Mouse (Mus musculus): Measurements from ENCODE around the gene D17Wsu92e.
A peak's percentile ranks its signal among the peaks of the same experiment; 100 is the strongest.

D17Wsu92e gene

GRCm38 (mm10) chr17:27734344-27735073, 85.9 kb downstream of the D17Wsu92e start:
- DNase-seq: no peak

- no peak for DNase-seq
Measured at GRCm38 (mm10) chr17:27732694-27733093, 87.8 kb downstream of the D17Wsu92e start.

GRCm38 (mm10) chr17:27732152-27732551, 88.3 kb downstream of the D17Wsu92e start:
- no peak for DNase-seq

- DNase-seq: no peak
Measured at GRCm38 (mm10) chr17:27728770-27729169, 91.7 kb downstream of the D17Wsu92e start, which contains the start of gene Spdef. Spdef (minus strand) TSS chr17:27728955.

GRCm38 (mm10) chr17:27726527-27726926, 93.9 kb downstream of the D17Wsu92e start:
- no peak for DNase-seq

- no peak for DNase-seq
Measured at GRCm38 (mm10) chr17:27725412-27725811, 95.0 kb downstream of the D17Wsu92e start.

GRCm38 (mm10) chr17:27725011-27725410, 95.4 kb downstream of the D17Wsu92e start:
- no peak for DNase-seq

GRCm38 (mm10) chr17:27724327-27724726, 96.1 kb downstream of the D17Wsu92e start:
- DNase-seq: no peak

GRCm38 (mm10) chr17:27721125-27721664, 99.3 kb downstream of the D17Wsu92e start:
- DNase-seq: no peak

- DNase-seq: no peak
Measured at GRCm38 (mm10) chr17:27720326-27720725, 100.1 kb downstream of the D17Wsu92e start.

GRCm38 (mm10) chr17:27719663-27720062, 100.8 kb downstream of the D17Wsu92e start:
- no peak for DNase-seq

- DNase-seq: peak; percentile 59
Measured at GRCm38 (mm10) chr17:27718250-27718649, 102.2 kb downstream of the D17Wsu92e start.

- peak; percentile 63 for DNase-seq
Measured at GRCm38 (mm10) chr17:27716804-27717203, 103.6 kb downstream of the D17Wsu92e start.

- peak; percentile 43 for DNase-seq
Measured at GRCm38 (mm10) chr17:27712832-27713231, 107.6 kb downstream of the D17Wsu92e start.

GRCm38 (mm10) chr17:27709650-27710049, 110.8 kb downstream of the D17Wsu92e start:
- DNase-seq: no peak

- DNase-seq: peak; percentile 92
Measured at GRCm38 (mm10) chr17:27707954-27708661, 112.3 kb downstream of the D17Wsu92e start.

GRCm38 (mm10) chr17:27705661-27706060, 114.8 kb downstream of the D17Wsu92e start:
- DNase-seq: no peak

- peak; percentile 60 for DNase-seq
Measured at GRCm38 (mm10) chr17:27703961-27704621, 116.4 kb downstream of the D17Wsu92e start.

GRCm38 (mm10) chr17:27702518-27702917, 117.9 kb downstream of the D17Wsu92e start:
- peak; percentile 72 for DNase-seq

GRCm38 (mm10) chr17:27701856-27702255, 118.6 kb downstream of the D17Wsu92e start:
- no peak for DNase-seq

All from kidney, postnatal 10 days (tissue).